Mouse (Mus musculus): ENCODE measurements around the gene Gtf3c3. TPM values are rescaled to one million over a fixed set of nuclear protein-coding genes. Genes with fewer than 3 reads are reported as not detected.
A peak's percentile ranks its signal among the peaks of the same experiment; 100 is the strongest.

The Gtf3c3 gene
- polyA plus RNA-seq, 1 experiment from 2014 or later, result 31.9 TPM

DNA sequence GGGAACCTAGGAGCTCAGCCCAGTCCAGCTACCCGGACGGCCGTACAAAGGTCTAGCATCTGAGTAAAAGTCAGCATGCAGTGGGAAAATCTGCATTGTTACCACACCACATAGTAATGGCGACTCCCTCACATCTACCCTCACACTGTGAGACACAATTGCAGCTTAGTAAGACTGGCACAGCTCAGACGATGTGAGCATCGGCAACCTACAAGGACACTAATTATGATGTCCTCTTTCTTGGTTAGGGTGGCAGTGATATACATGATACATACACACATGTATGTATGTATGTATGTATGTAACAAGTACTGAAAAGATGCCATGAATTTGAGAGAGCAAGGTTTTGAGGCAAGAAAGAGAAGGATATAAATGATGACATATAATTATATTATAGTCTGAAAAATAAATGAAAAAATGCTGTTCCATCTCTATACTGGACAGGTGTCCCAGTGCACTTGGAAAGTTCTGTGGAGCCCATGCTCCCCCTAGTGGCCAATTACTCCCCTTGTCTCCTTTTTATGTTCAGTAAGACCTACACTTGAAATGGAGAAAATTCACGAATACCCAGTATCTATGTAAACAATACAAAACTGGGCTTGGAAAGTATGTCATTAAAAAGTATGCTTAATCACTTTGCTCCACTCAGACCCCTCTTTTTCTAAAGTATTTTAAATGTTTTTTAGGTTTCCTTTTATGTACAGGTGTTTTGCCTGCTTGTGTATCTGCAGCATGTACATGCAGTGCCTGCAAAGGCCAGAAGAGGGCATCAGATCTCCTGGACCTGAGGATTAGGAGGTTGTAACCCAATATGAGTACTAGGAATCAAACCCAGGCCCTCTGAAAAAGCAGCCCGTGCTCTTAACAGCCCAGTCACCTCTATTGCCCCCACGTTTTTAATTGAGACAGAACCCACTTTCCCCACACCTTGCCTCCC is 57.5 kb downstream of the Gtf3c3 start:
- Histone ChIP-seq H3K36me3 (replicated peaks) (0 out of 2 replicates have a peak, but pooled peaks cover 6% of the 10 kb centered on the region), H3K27ac (no peak overlapping the region), H3K9me3 (no peaks in the 10 kb centered on the region), H3K4me3 (no peak overlapping the region), H3K27me3 (ENCODE audit: poor library complexity, severe bottlenecking) (no peaks in the 10 kb centered on the region), H3K4me1 (no peaks in the 10 kb centered on the region)
- WGBS, result 91% methylated on average over 9 of the region's 9 CpGs
- DNase-seq (ENCODE audit: extremely low spot score, low spot score), result peak; percentile 30

DNA sequence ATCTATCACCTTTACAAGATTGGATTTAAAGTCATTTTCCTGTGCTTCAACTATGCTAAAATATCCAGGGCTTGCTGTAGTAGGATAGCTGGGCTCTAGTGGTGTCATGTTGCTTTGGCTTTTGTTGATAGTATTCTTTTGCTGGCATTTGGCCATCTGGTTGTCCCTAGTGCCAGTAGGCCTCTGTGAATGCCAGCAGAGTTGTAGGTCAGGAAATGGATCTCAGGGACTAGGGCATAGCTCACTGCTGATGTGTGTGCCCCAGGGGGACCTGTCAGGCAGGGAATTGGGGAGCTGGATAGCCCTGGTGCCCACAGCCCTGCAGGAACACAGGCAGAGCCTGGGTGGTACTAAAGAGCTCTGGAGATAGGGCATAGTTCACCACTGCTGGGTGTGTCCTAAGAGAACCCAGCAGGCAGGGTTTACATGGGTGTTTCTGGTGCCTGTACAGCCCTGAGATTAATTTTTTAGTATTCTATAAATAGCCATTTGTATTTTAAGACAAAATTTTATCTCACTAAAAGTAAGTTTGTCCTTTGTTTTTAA is 61.2 kb downstream of the Gtf3c3 start:
- H3K9me3 ChIP-seq, result no peaks in the 10 kb centered on the region
- H3K4me3 ChIP-seq, result no peak overlapping the region
- H3K4me1 ChIP-seq, result no peaks in the 10 kb centered on the region
- 0 out of 2 replicates have a peak, but pooled peaks cover 6% of the 10 kb centered on the region for H3K36me3 ChIP-seq (replicated peaks)
- H3K27ac ChIP-seq, result no peak overlapping the region
- no peak for DNase-seq (ENCODE audit: extremely low spot score, low spot score)
- no peaks in the 10 kb centered on the region for H3K27me3 ChIP-seq (ENCODE audit: poor library complexity, severe bottlenecking)

DNA sequence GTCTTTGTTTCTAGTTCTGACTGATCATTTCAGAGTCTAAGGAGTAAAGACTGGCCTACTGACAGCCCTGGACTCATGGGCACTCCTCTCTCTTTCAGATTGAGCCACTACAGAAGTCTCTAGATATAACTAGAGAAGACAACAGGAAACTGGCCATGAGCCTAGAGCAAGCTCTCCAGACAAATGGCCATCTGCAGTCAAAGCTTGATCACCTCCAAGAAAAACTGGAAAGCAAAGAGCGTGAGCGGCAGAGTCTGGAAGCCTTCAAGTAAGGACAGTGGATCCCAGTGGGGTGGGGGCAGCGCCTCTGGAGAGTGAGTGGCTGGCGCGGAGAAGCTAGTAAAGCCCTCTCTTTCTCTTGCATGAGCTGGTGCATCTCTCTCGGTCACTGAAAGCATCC is 82.2 kb downstream of the Gtf3c3 start:
- DNase-seq (ENCODE audit: extremely low spot score, low spot score), result no peak
- H3K36me3 ChIP-seq (replicated peaks), result no peaks in the 10 kb centered on the region
- WGBS, result 91% methylated on average over 6 of the region's 6 CpGs
- no peaks in the 10 kb centered on the region for H3K9me3 ChIP-seq
- H3K4me1 ChIP-seq, result no peaks in the 10 kb centered on the region
- H3K4me3 ChIP-seq, result no peak overlapping the region
- no peak overlapping the region for H3K27ac ChIP-seq
- H3K27me3 ChIP-seq (ENCODE audit: poor library complexity, severe bottlenecking), result no peaks in the 10 kb centered on the region

DNA sequence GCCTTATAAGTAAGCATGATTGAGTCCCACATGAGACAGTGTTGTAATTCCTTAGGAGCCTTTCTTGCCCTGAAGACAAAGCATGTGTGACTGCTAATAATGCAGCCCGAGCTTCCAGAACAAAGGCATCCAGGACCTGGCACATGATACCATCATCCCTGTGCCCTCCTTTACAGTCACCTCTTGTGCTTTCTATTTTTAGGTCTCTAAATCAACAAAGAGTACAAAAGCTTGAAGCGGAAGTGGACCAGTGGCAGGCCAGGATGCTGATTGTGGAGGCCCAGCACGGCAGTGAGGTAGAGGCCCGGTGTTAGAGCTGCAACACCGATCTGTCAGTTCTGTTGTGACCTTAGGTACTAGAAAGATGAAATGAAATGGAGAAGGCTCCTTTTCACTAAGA is 83.3 kb downstream of the Gtf3c3 start:
- 86% methylated on average over 5 of the region's 5 CpGs for WGBS
- Histone ChIP-seq H3K27ac (no peak overlapping the region), H3K4me3 (no peak overlapping the region), H3K36me3 (replicated peaks) (no peaks in the 10 kb centered on the region), H3K27me3 (ENCODE audit: poor library complexity, severe bottlenecking) (no peaks in the 10 kb centered on the region), H3K9me3 (no peaks in the 10 kb centered on the region), H3K4me1 (no peaks in the 10 kb centered on the region)
- DNase-seq (ENCODE audit: extremely low spot score, low spot score), result no peak

DNA sequence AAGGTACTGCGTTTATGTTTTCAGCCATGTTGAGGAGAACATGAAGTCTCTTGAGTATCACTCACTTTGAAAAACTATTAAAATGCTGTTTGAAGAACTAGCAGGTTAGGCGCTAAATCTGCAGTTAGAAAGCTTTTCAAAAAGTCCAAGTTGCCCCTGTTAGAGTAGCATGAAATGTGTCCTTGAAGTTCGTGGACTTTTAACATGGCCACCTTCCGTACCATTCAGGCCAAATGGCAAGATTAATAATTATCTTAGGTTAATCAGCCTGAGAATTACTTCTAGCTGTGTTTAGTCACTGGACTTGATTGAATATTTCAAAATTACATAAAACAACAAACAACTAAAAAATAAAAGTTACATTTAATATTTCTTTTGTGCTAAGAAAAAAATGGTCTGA is 84.0 kb downstream of the Gtf3c3 start:
- H3K27me3 ChIP-seq (ENCODE audit: poor library complexity, severe bottlenecking), result no peaks in the 10 kb centered on the region
- no peak overlapping the region for H3K4me3 ChIP-seq
- no peak for DNase-seq (ENCODE audit: extremely low spot score, low spot score)
- WGBS, result 91% methylated on average over 4 of the region's 4 CpGs
- no peak overlapping the region for H3K27ac ChIP-seq
- no peaks in the 10 kb centered on the region for H3K4me1 ChIP-seq
- no peaks in the 10 kb centered on the region for H3K36me3 ChIP-seq (replicated peaks)
- no peaks in the 10 kb centered on the region for H3K9me3 ChIP-seq

Other genes with a start within 250 kb of the Gtf3c3 start
- gene Hecw2, start 243.8 kb downstream of the Gtf3c3 start, polyA plus RNA-seq (2016; fragmentation: Nextera tagmentation; extraction: Ambion mirVana), result 2.6 and 3.2 TPM in 2 replicates
- gene Ccdc150, start 188.3 kb downstream of the Gtf3c3 start, polyA plus RNA-seq (2016; fragmentation: Nextera tagmentation; extraction: Ambion mirVana), result 1.1 and 1.2 TPM in 2 replicates
- 9.2 and 9.8 TPM in 2 replicates for gene Pgap1, start 118.7 kb upstream of the Gtf3c3 start, polyA plus RNA-seq (2016; fragmentation: Nextera tagmentation; extraction: Ambion mirVana)

Data from forebrain, embryonic 10.5 days (tissue).